ENCODE assay signal across 27 mouse cellular contexts in genomic region chr13:84391554-84391953, GRCm38 (mm10).
"Had no signal": no experiment of that assay in that cellular context is flagged by ENCODE, and none has a peak within 500 bp of the region (broad histone marks: within the 10 kb centered on the region; RNA-seq: fewer than 3 reads in every experiment).

No protein-coding gene starts in this region.

- H3K9ac ChIP-seq: heart, embryonic 12.5 days; hindbrain, embryonic 12.5 days; hindbrain, embryonic 14.5 days; kidney, embryonic 15.5 days; limb, embryonic 13.5 days; limb, embryonic 15.5 days; liver, embryonic 12.5 days had no signal

- H3K4me2 ChIP-seq: heart, embryonic 12.5 days; hindbrain, embryonic 12.5 days; hindbrain, embryonic 14.5 days; kidney, embryonic 15.5 days; limb, embryonic 13.5 days; limb, embryonic 15.5 days; liver, embryonic 12.5 days had no signal

- DNase-seq: gastrocnemius, adult 2 months; gastrocnemius, postnatal 10 days; gastrocnemius, postnatal 25 days; heart, adult 18-20 months; heart, postnatal 10 days; heart, postnatal 4 days; kidney, adult 11 months; kidney, adult 2 months; kidney, adult 9 months; kidney, postnatal 14 days; kidney, postnatal 36 days; layer of hippocampus, adult 9-11 months; layer of hippocampus, postnatal 36 days; left cerebral cortex, postnatal 4 days had no signal

- H3K36me3 ChIP-seq: heart, embryonic 10.5 days; heart, embryonic 12.5 days; hindbrain, embryonic 10.5 days; hindbrain, embryonic 12.5 days; kidney, embryonic 15.5 days; limb, embryonic 13.5 days; limb, embryonic 15.5 days; liver, embryonic 12.5 days had no signal

- ATAC-seq: hindbrain, embryonic 16.5 days; inflammation-experienced regulatory T-cells, adult 6 months; intestine, embryonic 16.5 days; liver, embryonic 12.5 days had no signal

- H3K27ac ChIP-seq: gastrocnemius, adult 2 months; heart, embryonic 10.5 days; hindbrain, embryonic 10.5 days; hindbrain, embryonic 12.5 days; hindbrain, embryonic 14.5 days; kidney, embryonic 15.5 days; kidney, postnatal 0 days; limb, embryonic 13.5 days; limb, embryonic 15.5 days; liver, embryonic 12.5 days had no signal

- H3K4me1 ChIP-seq: heart, embryonic 10.5 days; heart, embryonic 12.5 days; hindbrain, embryonic 10.5 days; hindbrain, embryonic 12.5 days; kidney, embryonic 15.5 days; limb, embryonic 13.5 days; limb, embryonic 15.5 days; liver, embryonic 12.5 days had no signal

- H3K27me3 ChIP-seq: heart, embryonic 12.5 days; hindbrain, embryonic 12.5 days; kidney, embryonic 15.5 days; limb, embryonic 13.5 days; limb, embryonic 15.5 days; liver, embryonic 12.5 days had no signal

- H3K4me3 ChIP-seq: gastrocnemius, adult 2 months; heart, embryonic 10.5 days; heart, embryonic 12.5 days; hindbrain, embryonic 10.5 days; hindbrain, embryonic 12.5 days; kidney, embryonic 15.5 days; limb, embryonic 13.5 days; limb, embryonic 15.5 days; liver, embryonic 12.5 days had no signal

- H3K9me3 ChIP-seq: heart, embryonic 10.5 days; heart, embryonic 12.5 days; hindbrain, embryonic 10.5 days; hindbrain, embryonic 12.5 days; kidney, embryonic 15.5 days; limb, embryonic 13.5 days; limb, embryonic 15.5 days; liver, embryonic 12.5 days had no signal
